Mouse (Mus musculus): ENCODE results near the gene Gimap9.

Gene Gimap9

GRCm38 (mm10) chr6:48689320-48689719, 13.4 kb downstream of the Gimap9 start:
- no peak for DNase-seq (ENCODE audit: low spot score)

- no peak for DNase-seq (ENCODE audit: low spot score)
Observed at GRCm38 (mm10) chr6:48692962-48693361, 17.0 kb downstream of the Gimap9 start.

- no peak for DNase-seq (ENCODE audit: low spot score)
Observed at GRCm38 (mm10) chr6:48696830-48697554, 21.1 kb downstream of the Gimap9 start.

- no peak for DNase-seq (ENCODE audit: low spot score)
Observed at GRCm38 (mm10) chr6:48697555-48697930, 21.6 kb downstream of the Gimap9 start.

GRCm38 (mm10) chr6:48698066-48698856, 22.3 kb downstream of the Gimap9 start:
- no peak for DNase-seq (ENCODE audit: low spot score)

GRCm38 (mm10) chr6:48698888-48699287, 23.0 kb downstream of the Gimap9 start:
- DNase-seq (ENCODE audit: low spot score), result no peak

GRCm38 (mm10) chr6:48700251-48701075, 24.5 kb downstream of the Gimap9 start:
- DNase-seq (ENCODE audit: low spot score), result no peak

GRCm38 (mm10) chr6:48702146-48702545, 26.2 kb downstream of the Gimap9 start:
- DNase-seq (ENCODE audit: low spot score), result no peak

GRCm38 (mm10) chr6:48702601-48703000, 26.7 kb downstream of the Gimap9 start:
- no peak for DNase-seq (ENCODE audit: low spot score)

- no peak for DNase-seq (ENCODE audit: low spot score)
Observed at GRCm38 (mm10) chr6:48704146-48704545, 28.2 kb downstream of the Gimap9 start.

GRCm38 (mm10) chr6:48706130-48706529, 30.2 kb downstream of the Gimap9 start:
- DNase-seq (ENCODE audit: low spot score), result no peak

- DNase-seq (ENCODE audit: low spot score), result no peak
Observed at GRCm38 (mm10) chr6:48718455-48718854, 42.5 kb downstream of the Gimap9 start, which contains the start of the genes Gm28053 and Gimap7. Gene Gm28053, plus strand, starts transcription at chr6:48718607. Gene Gimap7, plus strand, starts transcription at chr6:48718621.

- DNase-seq (ENCODE audit: low spot score), result no peak
Observed at GRCm38 (mm10) chr6:48720326-48720725, 44.4 kb downstream of the Gimap9 start.

GRCm38 (mm10) chr6:48723468-48723867, 47.5 kb downstream of the Gimap9 start:
- DNase-seq (ENCODE audit: low spot score), result no peak

GRCm38 (mm10) chr6:48725476-48725875, 49.5 kb downstream of the Gimap9 start:
- DNase-seq (ENCODE audit: low spot score), result no peak

GRCm38 (mm10) chr6:48727761-48728160, 51.8 kb downstream of the Gimap9 start:
- DNase-seq (ENCODE audit: low spot score), result no peak
